Mouse (Mus musculus): ENCODE results near the gene St5. TPM values are rescaled to one million over a fixed set of nuclear protein-coding genes. Genes with fewer than 3 reads are reported as not detected.

Gene St5
- polyA plus RNA-seq, 1 experiment from 2014 or later = 30.4 TPM

DNA sequence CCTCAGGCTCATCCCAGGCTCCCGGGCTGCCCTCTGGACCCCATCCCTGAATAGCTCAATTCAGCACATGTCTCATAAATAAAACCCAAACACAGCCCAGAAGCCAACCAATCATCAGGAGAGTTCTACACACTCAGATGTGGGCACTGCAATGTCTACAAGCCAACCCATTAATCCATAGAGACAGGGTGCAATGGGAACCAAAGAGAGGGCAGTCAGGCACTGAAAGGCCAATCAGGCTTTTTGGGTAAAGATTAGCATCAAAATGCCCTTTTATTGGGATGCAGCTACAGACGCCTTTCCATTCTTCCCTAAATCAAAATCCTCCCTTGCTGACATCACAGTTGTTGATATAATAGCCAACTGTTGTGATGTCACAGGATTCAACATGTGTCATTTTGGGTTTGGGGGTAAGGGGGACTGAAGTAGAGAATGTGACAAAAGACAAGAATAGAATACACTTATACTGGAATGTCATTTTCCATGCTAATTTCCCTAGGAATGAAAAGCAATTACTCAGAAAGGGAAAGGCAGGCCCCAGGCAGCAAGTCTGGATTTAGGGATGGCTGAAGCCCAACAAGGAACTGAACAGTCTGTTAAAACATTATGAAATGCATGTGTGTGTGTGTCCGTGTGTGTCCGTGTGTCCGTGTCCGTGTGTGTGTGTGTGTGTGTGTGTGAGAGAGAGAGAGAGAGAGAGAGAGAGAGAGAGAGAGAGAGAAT, 123.7 kb downstream of the St5 start:
- Histone ChIP-seq H3K9me3 (replicated peaks) (no peaks in the 10 kb centered on the region), H3K36me3 (no peaks in the 10 kb centered on the region), H3K4me1 (replicated peaks) (peaks cover 58% of the 10 kb centered on the region), H3K27ac (peak overlapping the region; percentile 66), H3K4me3 (no peak overlapping the region), H3K4me2 (no peak overlapping the region), H3K27me3 (no peaks in the 10 kb centered on the region), H3K9ac (no peak overlapping the region; the same call in 1 of the 2 replicates)
- WGBS = 61% methylated on average over 6 of the region's 6 CpGs
- no peak for ATAC-seq (replicated peaks; ENCODE audit: insufficient number of reproducible peaks, insufficient read depth, low FRiP score, low read depth)

- Histone ChIP-seq H3K4me2 (no peak overlapping the region), H3K4me1 (replicated peaks) (peaks cover 65% of the 10 kb centered on the region), H3K9ac (no peak overlapping the region; the same call in 1 of the 2 replicates), H3K36me3 (no peaks in the 10 kb centered on the region), H3K27me3 (no peaks in the 10 kb centered on the region), H3K4me3 (no peak overlapping the region), H3K27ac (peak overlapping the region; percentile 66), H3K9me3 (replicated peaks) (no peaks in the 10 kb centered on the region)
- ATAC-seq (replicated peaks; ENCODE audit: insufficient number of reproducible peaks, insufficient read depth, low FRiP score, low read depth) = no peak
- 29% methylated on average over 2 of the region's 2 CpGs for WGBS
Measured at GRCm38 (mm10) chr7:109578880-109579584, 124.4 kb downstream of the St5 start.

- Histone ChIP-seq H3K9ac (no peak overlapping the region), H3K27me3 (no peaks in the 10 kb centered on the region), H3K27ac (peak overlapping the region; percentile 79), H3K36me3 (no peaks in the 10 kb centered on the region), H3K4me1 (replicated peaks) (peaks cover 62% of the 10 kb centered on the region), H3K4me3 (no peak overlapping the region), H3K9me3 (replicated peaks) (no peaks in the 10 kb centered on the region), H3K4me2 (peak overlapping the region; percentile 28; the same call in 1 of the 2 replicates)
- ATAC-seq (replicated peaks; ENCODE audit: insufficient number of reproducible peaks, insufficient read depth, low FRiP score, low read depth) = peak; percentile 56
- WGBS = 25% methylated on average over 11 of the region's 11 CpGs
Measured at GRCm38 (mm10) chr7:109576321-109577314, 126.8 kb downstream of the St5 start.

DNA sequence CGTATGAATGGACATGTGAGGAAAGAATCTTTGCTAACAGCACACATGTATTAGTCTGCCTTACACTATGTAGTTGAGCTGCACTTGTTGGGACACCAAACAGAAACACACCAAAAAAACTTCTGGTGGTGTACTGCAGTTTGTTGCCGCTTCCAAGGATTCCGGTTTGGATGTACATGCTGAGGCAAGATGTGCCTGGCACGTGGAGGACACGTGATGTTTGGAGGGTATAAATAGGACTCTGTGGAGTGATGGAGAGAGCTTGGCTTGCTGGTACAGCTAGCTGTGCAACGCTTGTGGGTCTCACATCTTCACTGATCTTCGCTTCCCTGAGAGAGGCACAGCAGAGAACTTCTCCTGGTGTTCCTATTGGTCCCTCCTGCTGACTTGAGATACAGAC, 129.2 kb downstream of the St5 start:
- Histone ChIP-seq H3K36me3 (no peaks in the 10 kb centered on the region), H3K4me2 (no peak overlapping the region), H3K9ac (no peak overlapping the region), H3K27me3 (no peaks in the 10 kb centered on the region), H3K4me1 (replicated peaks) (peaks cover 48% of the 10 kb centered on the region), H3K4me3 (no peak overlapping the region), H3K9me3 (replicated peaks) (no peaks in the 10 kb centered on the region), H3K27ac (no peak overlapping the region)
- no peak for ATAC-seq (replicated peaks; ENCODE audit: insufficient number of reproducible peaks, insufficient read depth, low FRiP score, low read depth)
- WGBS = 67% methylated on average over 7 of the region's 7 CpGs

GRCm38 (mm10) chr7:109568391-109568892, 135.0 kb downstream of the St5 start:
- H3K9me3 ChIP-seq (replicated peaks) = no peaks in the 10 kb centered on the region
- no peak overlapping the region for H3K4me3 ChIP-seq
- no peak overlapping the region for H3K4me2 ChIP-seq
- H3K9ac ChIP-seq = no peak overlapping the region
- no peak for ATAC-seq (replicated peaks; ENCODE audit: insufficient number of reproducible peaks, insufficient read depth, low FRiP score, low read depth)
- WGBS = 85% methylated on average over 4 of the region's 4 CpGs
- H3K27ac ChIP-seq = no peak overlapping the region
- H3K4me1 ChIP-seq (replicated peaks) = peaks cover 26% of the 10 kb centered on the region
- H3K27me3 ChIP-seq = no peaks in the 10 kb centered on the region
- 0 out of 2 replicates have a peak, but pooled peaks cover 3% of the 10 kb centered on the region for H3K36me3 ChIP-seq

GRCm38 (mm10) chr7:109566841-109567768, 136.3 kb downstream of the St5 start:
- H3K9ac ChIP-seq = no peak overlapping the region
- H3K4me2 ChIP-seq = no peak overlapping the region
- 0 out of 2 replicates have a peak, but pooled peaks cover 3% of the 10 kb centered on the region for H3K36me3 ChIP-seq
- H3K9me3 ChIP-seq (replicated peaks) = no peaks in the 10 kb centered on the region
- H3K4me1 ChIP-seq (replicated peaks) = peaks cover 39% of the 10 kb centered on the region
- no peak overlapping the region for H3K4me3 ChIP-seq
- no peak for ATAC-seq (replicated peaks; ENCODE audit: insufficient number of reproducible peaks, insufficient read depth, low FRiP score, low read depth)
- H3K27me3 ChIP-seq = no peaks in the 10 kb centered on the region
- WGBS = 57% methylated on average over 11 of the region's 11 CpGs
- H3K27ac ChIP-seq = peak overlapping the region; percentile 28; the same call in 1 of the 2 replicates

DNA sequence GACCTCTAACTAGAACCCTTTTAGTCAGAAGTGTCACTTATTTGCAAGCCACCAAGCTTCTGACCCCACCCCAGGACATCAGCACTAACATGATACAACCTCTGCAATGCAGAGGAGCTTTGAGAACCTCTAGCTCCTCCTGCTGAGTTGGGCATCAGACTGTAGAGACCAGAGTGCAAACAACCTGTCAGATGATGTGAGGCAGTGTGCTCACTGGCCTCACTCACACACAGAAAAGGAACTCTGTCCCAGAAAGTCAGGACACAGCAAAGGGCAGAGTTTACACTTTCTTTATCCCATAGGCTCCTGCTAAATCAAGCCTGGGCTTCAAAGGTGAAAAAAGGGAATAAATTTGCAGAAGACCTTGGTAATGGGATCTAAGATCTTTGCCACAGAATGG, 137.1 kb downstream of the St5 start:
- Histone ChIP-seq H3K4me1 (replicated peaks) (peaks cover 46% of the 10 kb centered on the region), H3K36me3 (0 out of 2 replicates have a peak, but pooled peaks cover 3% of the 10 kb centered on the region), H3K4me2 (no peak overlapping the region), H3K9ac (no peak overlapping the region), H3K27ac (no peak overlapping the region), H3K4me3 (no peak overlapping the region), H3K9me3 (replicated peaks) (no peaks in the 10 kb centered on the region), H3K27me3 (no peaks in the 10 kb centered on the region)
- no peak for ATAC-seq (replicated peaks; ENCODE audit: insufficient number of reproducible peaks, insufficient read depth, low FRiP score, low read depth)

- no peak overlapping the region for H3K4me3 ChIP-seq
- WGBS = 65% methylated on average over 4 of the region's 4 CpGs
- H3K9me3 ChIP-seq (replicated peaks) = no peaks in the 10 kb centered on the region
- no peak for ATAC-seq (replicated peaks; ENCODE audit: insufficient number of reproducible peaks, insufficient read depth, low FRiP score, low read depth)
- H3K36me3 ChIP-seq = 0 out of 2 replicates have a peak, but pooled peaks cover 3% of the 10 kb centered on the region
- peaks cover 62% of the 10 kb centered on the region for H3K4me1 ChIP-seq (replicated peaks)
- no peaks in the 10 kb centered on the region for H3K27me3 ChIP-seq
- peak overlapping the region; percentile 65 for H3K27ac ChIP-seq
- no peak overlapping the region for H3K4me2 ChIP-seq
- H3K9ac ChIP-seq = no peak overlapping the region
Measured at GRCm38 (mm10) chr7:109563775-109564362, 139.5 kb downstream of the St5 start.

GRCm38 (mm10) chr7:109562676-109563075, 140.7 kb downstream of the St5 start:
- no peak for ATAC-seq (replicated peaks; ENCODE audit: insufficient number of reproducible peaks, insufficient read depth, low FRiP score, low read depth)
- H3K9me3 ChIP-seq (replicated peaks) = no peaks in the 10 kb centered on the region
- H3K4me2 ChIP-seq = peak overlapping the region; percentile 21
- H3K27me3 ChIP-seq = no peaks in the 10 kb centered on the region
- no peak overlapping the region for H3K9ac ChIP-seq
- 51% methylated on average over 5 of the region's 5 CpGs for WGBS
- H3K36me3 ChIP-seq = no peaks in the 10 kb centered on the region
- H3K4me3 ChIP-seq = no peak overlapping the region
- peaks cover 54% of the 10 kb centered on the region for H3K4me1 ChIP-seq (replicated peaks)
- peak overlapping the region; percentile 65 for H3K27ac ChIP-seq

DNA sequence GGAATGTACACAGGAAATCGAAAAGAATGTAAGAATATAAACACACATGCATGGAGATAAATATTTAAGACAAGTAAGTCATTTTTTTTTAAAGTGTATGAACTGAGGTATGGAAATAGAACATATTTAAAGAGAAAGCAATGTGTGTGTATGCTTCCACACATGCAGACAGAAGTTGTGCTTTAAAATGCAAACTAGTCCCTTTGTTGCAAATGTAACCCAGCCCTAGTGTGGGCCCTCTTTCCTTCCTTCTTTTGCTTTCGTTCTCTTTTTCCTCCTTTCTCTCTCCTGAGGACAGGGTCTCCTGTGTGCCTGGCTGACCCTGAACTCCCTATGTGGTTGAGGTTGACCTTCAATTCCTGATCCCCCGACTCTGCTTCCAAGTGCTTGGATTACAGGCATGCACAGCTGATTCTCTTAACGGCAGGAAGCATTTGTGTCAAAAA, 141.2 kb downstream of the St5 start:
- Histone ChIP-seq H3K4me1 (replicated peaks) (peaks cover 49% of the 10 kb centered on the region), H3K27ac (peak overlapping the region; percentile 65), H3K4me2 (peak overlapping the region; percentile 21), H3K27me3 (no peaks in the 10 kb centered on the region), H3K9me3 (replicated peaks) (no peaks in the 10 kb centered on the region), H3K36me3 (no peaks in the 10 kb centered on the region), H3K4me3 (no peak overlapping the region), H3K9ac (no peak overlapping the region)
- WGBS = 27% methylated on average over 4 of the region's 4 CpGs
- ATAC-seq (replicated peaks; ENCODE audit: insufficient number of reproducible peaks, insufficient read depth, low FRiP score, low read depth) = no peak
